Mouse (Mus musculus) forebrain, embryonic 10.5 days (tissue): Measurements from ENCODE around the gene Dact2. TPM values are rescaled to one million over a fixed set of nuclear protein-coding genes. Genes with fewer than 3 reads are reported as not detected.

Source experiments
- DNase-seq: peaks from one replicate; pipeline ENCODE4 v3.0.0-alpha.2; 2017; ENCODE audit warnings: low spot score; ENCODE audit errors: extremely low spot score
- H3K27ac ChIP-seq: fragments of 300-500 bp; sonication (generic); 2 replicates; pipeline ENCODE4 v1.5.1; 2016; ENCODE audit warnings: mild to moderate bottlenecking
- H3K27me3 ChIP-seq: fragments of 300-500 bp; sonication (generic); 2 replicates; pipeline ENCODE4 v1.6.1; 2016; ENCODE audit warnings: mild to moderate bottlenecking; ENCODE audit not compliant: poor library complexity, severe bottlenecking
- H3K36me3 ChIP-seq: fragments of 300-500 bp; sonication (generic); replicated peaks from 2 replicates; pipeline ENCODE4 v1.6.1; 2016; ENCODE audit warnings: mild to moderate bottlenecking, moderate library complexity
- H3K4me1 ChIP-seq: fragments of 300-500 bp; sonication (generic); 2 replicates; pipeline ENCODE4 v1.6.1; 2016
- H3K4me3 ChIP-seq: fragments of 300-500 bp; sonication (generic); 2 replicates; pipeline ENCODE4 v1.5.1; 2016; ENCODE audit warnings: mild to moderate bottlenecking, moderate library complexity
- H3K9me3 ChIP-seq: fragments of 300-500 bp; sonication (generic); 2 replicates; pipeline ENCODE4 v1.6.1; 2016; ENCODE audit warnings: mild to moderate bottlenecking, moderate library complexity
- WGBS: fragments of 180-500 bp; shearing (Covaris S2); methylation state at CpG from one replicate; pipeline ENCODE4 v1.1.7; 2016; 5-methylcytosine and 5-hydroxymethylcytosine counted together
- polyA plus RNA-seq: library from polyadenylated mRNA; unstranded; fragments of >200 nt; fragmentation: Nextera tagmentation; extraction: Ambion mirVana; gene quantifications from 2 replicates; pipeline ENCODE4 v1.2.1, GENCODE M21; 2016

The Dact2 gene
- polyA plus RNA-seq, 1 experiment from 2014 or later = 0.52 TPM

DNA sequence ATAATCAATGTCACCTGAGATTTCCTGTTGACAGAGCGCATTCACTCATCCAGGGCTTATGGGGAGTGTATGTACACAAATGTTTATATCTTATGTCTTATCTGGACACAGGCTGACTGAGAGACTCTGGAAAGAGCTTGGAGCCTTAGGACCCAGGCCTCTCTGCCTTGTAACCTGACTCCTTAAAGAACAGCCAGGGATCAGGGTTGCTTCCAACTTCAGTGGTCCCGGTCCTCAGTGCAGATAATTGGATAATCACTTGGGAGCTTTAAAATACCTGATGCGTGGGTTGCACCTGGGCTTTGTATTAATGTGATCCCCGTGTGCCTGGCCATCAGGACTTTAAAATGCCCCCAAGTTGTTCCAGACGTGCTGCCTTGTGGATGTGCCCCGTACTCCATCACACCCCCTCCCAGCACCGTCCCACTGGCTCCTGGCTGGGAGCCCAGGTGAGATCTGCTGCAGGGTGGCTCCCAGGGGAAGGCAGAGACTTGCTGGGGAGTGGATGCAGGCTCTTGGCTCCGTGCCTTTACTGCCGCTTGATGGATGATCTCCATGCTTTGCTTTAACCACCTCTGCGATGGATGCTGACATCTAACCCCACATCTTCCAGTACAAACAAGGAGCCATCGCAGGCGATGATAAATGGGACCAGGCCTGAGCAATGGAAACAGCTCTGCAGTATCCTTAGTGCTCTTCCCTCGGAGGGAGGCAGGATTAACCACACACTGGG lies 26.8 kb upstream of the Dact2 start:
- H3K27ac ChIP-seq = no peak overlapping the region
- no peak for DNase-seq
- WGBS = 19% methylated on average over 13 of the region's 13 CpGs
- H3K4me3 ChIP-seq = no peak overlapping the region
- H3K9me3 ChIP-seq = no peaks in the 10 kb centered on the region
- H3K27me3 ChIP-seq = peaks cover 15% of the 10 kb centered on the region
- H3K36me3 ChIP-seq = no peaks in the 10 kb centered on the region
- peaks cover 32% of the 10 kb centered on the region for H3K4me1 ChIP-seq

DNA sequence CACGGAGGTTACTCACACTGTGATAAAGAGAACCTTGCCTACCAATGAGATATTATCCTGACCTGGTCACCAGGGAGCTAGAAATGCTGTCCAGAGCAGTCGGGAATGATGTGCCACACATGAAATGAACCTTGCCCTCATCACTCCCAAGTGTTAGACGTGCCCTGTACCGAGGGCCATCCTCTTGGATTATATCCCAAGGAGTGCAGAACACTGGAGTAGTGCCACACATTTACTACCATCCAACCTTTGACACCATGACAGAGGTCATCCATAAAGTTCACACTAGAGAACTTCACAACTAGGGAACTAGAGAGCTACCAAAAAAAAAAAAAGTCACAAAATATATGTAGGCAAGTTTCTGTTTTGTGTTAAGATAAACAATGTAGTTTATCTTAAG lies 24.3 kb upstream of the Dact2 start:
- peaks cover 15% of the 10 kb centered on the region for H3K27me3 ChIP-seq
- no peak for DNase-seq
- no peak overlapping the region for H3K4me3 ChIP-seq
- H3K36me3 ChIP-seq = no peaks in the 10 kb centered on the region
- H3K27ac ChIP-seq = no peak overlapping the region
- 93% methylated on average over 4 of the region's 4 CpGs for whole genome bisulfite sequencing
- H3K9me3 ChIP-seq = no peaks in the 10 kb centered on the region
- peaks cover 32% of the 10 kb centered on the region for H3K4me1 ChIP-seq

- no peaks in the 10 kb centered on the region for H3K9me3 ChIP-seq
- no peak overlapping the region for H3K4me3 ChIP-seq
- no peaks in the 10 kb centered on the region for H3K36me3 ChIP-seq
- no peak for DNase-seq
- no peak overlapping the region for H3K27ac ChIP-seq
- 57% methylated on average over 6 of the region's 6 CpGs for WGBS
- peaks cover 15% of the 10 kb centered on the region for H3K27me3 ChIP-seq
- peaks cover 32% of the 10 kb centered on the region for H3K4me1 ChIP-seq
Observed at GRCm38 (mm10) chr17:14227601-14228000, 23.5 kb upstream of the Dact2 start.

DNA sequence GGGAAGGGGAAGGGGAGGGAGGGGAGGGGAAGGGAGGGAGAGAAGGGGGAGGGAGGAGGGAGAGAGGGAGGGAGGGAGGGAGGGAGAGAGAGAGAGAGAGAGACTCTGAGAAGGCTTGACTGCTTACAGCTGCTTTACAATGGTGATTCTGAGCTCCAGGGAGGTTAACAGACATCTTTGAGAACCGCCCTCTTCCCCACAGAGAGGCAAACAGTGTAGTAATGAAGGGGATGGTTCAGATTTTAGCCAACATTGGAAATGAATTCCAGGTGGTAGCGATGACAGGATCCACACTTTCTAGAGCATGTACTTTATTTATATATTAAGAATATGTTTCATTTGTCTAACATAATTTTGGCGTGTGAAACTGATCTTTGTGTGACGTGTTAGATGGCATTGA lies 22.7 kb upstream of the Dact2 start:
- Histone ChIP-seq H3K4me1 (peaks cover 35% of the 10 kb centered on the region), H3K27me3 (peaks cover 12% of the 10 kb centered on the region), H3K4me3 (no peak overlapping the region), H3K27ac (no peak overlapping the region), H3K36me3 (no peaks in the 10 kb centered on the region), H3K9me3 (no peaks in the 10 kb centered on the region)
- DNase-seq = no peak
- WGBS = 37% methylated on average over 4 of the region's 4 CpGs

- Histone ChIP-seq H3K4me1 (peaks cover 29% of the 10 kb centered on the region), H3K27ac (no peak overlapping the region), H3K36me3 (no peaks in the 10 kb centered on the region), H3K4me3 (no peak overlapping the region), H3K9me3 (no peaks in the 10 kb centered on the region), H3K27me3 (peaks cover 5% of the 10 kb centered on the region; the same call in 1 of the 2 replicates)
- 76% methylated on average over 9 of the region's 9 CpGs for WGBS
- DNase-seq = no peak
Observed at GRCm38 (mm10) chr17:14225982-14226652, 22.0 kb upstream of the Dact2 start.

DNA sequence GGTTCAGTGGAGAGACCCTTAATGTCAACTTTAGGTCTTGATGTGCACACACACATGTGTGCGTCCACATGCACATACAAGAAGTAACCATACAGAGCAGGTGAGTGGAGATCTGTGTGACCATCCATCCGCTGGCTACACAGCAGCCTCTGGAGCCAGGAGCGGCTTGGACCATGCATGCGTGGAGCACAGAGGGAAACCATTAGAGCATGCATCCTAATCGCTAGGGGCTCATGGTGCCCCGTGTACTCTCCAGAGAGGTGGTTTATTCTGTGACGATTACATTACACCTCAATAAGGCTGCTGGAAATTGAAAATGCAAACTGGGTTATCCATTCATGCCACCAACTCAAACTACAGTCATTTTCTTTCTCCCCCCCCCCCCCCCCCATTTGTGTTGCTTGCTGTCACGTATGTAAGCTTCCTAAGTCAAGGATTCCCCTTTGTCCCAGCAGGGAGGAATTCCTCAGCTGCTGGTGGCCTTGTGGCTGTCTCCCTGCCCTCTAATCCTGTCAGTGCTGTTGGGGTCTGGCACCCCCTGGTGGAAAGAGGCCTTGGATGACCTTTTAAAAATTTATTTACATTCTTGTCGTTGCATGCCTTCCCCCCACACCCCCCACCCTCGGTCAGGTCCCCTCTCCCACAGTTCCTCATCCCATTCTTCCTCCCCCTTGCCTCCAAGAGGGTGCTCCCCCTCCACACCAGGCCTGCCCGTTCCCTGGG lies 17.9 kb upstream of the Dact2 start:
- no peak for DNase-seq
- H3K27me3 ChIP-seq = no peaks in the 10 kb centered on the region
- peaks cover 16% of the 10 kb centered on the region for H3K4me1 ChIP-seq
- H3K36me3 ChIP-seq = no peaks in the 10 kb centered on the region
- no peaks in the 10 kb centered on the region for H3K9me3 ChIP-seq
- H3K4me3 ChIP-seq = no peak overlapping the region
- no peak overlapping the region for H3K27ac ChIP-seq
- 25% methylated on average over 11 of the region's 11 CpGs for WGBS

GRCm38 (mm10) chr17:14220606-14221202 lies 16.6 kb upstream of the Dact2 start:
- no peaks in the 10 kb centered on the region for H3K9me3 ChIP-seq
- WGBS = 67% methylated on average over 7 of the region's 7 CpGs
- no peak overlapping the region for H3K4me3 ChIP-seq

GRCm38 (mm10) chr17:14213976-14214529 lies 9.9 kb upstream of the Dact2 start:
- H3K27ac ChIP-seq = no peak overlapping the region
- H3K27me3 ChIP-seq = no peaks in the 10 kb centered on the region
- H3K4me3 ChIP-seq = no peak overlapping the region
- WGBS = 74% methylated on average over 3 of the region's 3 CpGs
- no peaks in the 10 kb centered on the region for H3K9me3 ChIP-seq
- DNase-seq = no peak
- H3K4me1 ChIP-seq = no peaks in the 10 kb centered on the region; the same call in 1 of the 2 replicates
- no peaks in the 10 kb centered on the region for H3K36me3 ChIP-seq

More at GRCm38 (mm10) chr17:14220606-14221202, 16.6 kb upstream of the Dact2 start:
- H3K4me1 ChIP-seq = peaks cover 8% of the 10 kb centered on the region
- H3K36me3 ChIP-seq = no peaks in the 10 kb centered on the region
- H3K27me3 ChIP-seq = no peaks in the 10 kb centered on the region
- DNase-seq = peak; percentile 62
- no peak overlapping the region for H3K27ac ChIP-seq

- 83% methylated on average over 7 of the region's 7 CpGs for WGBS
- Histone ChIP-seq H3K27ac (no peak overlapping the region), H3K27me3 (peaks cover 3% of the 10 kb centered on the region; the same call in 1 of the 2 replicates), H3K9me3 (no peaks in the 10 kb centered on the region), H3K4me1 (no peaks in the 10 kb centered on the region; the same call in 1 of the 2 replicates), H3K36me3 (no peaks in the 10 kb centered on the region), H3K4me3 (no peak overlapping the region)
- no peak for DNase-seq
Observed at GRCm38 (mm10) chr17:14212796-14213195, 8.7 kb upstream of the Dact2 start.

- H3K27me3 ChIP-seq = peaks cover 59% of the 10 kb centered on the region
- 35% methylated on average over 5 of the region's 5 CpGs for WGBS
Observed at GRCm38 (mm10) chr17:14207093-14207561, 3.0 kb upstream of the Dact2 start.

DNA sequence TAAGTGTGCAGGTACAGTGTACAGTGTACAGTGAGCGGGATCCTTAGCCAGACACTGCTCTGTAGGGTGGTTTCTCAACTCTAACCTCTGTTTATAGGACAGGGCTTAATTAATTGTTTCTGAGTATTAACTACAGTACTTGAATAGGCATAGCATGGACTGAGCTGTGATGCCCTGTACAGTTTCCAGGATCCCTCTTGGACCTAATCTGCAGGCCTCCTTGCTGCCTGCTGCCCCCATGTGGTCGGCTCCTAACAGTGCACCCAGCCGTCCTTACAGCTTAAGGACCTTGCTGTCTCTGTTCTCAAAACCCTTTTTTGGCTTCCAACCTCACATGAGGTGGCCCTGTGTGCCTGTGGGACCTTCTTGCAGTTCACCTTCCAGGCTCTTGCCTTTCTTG lies 2.0 kb upstream of the Dact2 start:
- 30% methylated on average over 3 of the region's 3 CpGs for WGBS
- peaks cover 70% of the 10 kb centered on the region for H3K27me3 ChIP-seq
- H3K9me3 ChIP-seq = no peaks in the 10 kb centered on the region
- H3K27ac ChIP-seq = no peak overlapping the region
- DNase-seq = peak; percentile 71
- no peaks in the 10 kb centered on the region for H3K36me3 ChIP-seq
- H3K4me3 ChIP-seq = no peak overlapping the region
- peaks cover 31% of the 10 kb centered on the region for H3K4me1 ChIP-seq

More at GRCm38 (mm10) chr17:14207093-14207561, 3.0 kb upstream of the Dact2 start:
- Histone ChIP-seq H3K4me1 (peaks cover 20% of the 10 kb centered on the region), H3K36me3 (no peaks in the 10 kb centered on the region), H3K4me3 (no peak overlapping the region), H3K27ac (no peak overlapping the region), H3K9me3 (no peaks in the 10 kb centered on the region)
- no peak for DNase-seq

DNA sequence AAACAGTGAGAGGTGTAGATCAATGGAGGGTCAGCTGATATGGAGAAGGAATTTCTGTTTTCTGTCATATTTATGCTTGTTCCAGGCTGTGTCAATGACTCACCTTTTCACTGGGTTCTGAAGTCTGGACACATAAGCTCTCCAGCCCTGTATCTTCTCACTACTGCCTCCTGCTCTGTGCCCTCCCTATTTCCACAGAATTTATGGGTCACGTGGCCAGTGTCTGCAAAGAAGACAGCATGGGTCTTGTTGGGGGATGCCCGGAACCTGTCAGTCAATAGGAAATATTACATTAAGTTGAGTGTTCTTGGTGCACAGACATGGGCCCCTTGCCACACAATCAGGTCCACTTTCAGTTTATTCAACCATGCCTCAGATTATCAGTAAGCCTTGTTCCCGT lies 1.1 kb upstream of the Dact2 start:
- Histone ChIP-seq H3K27ac (no peak overlapping the region), H3K4me3 (no peak overlapping the region), H3K9me3 (no peaks in the 10 kb centered on the region), H3K4me1 (peaks cover 39% of the 10 kb centered on the region), H3K36me3 (no peaks in the 10 kb centered on the region), H3K27me3 (peaks cover 78% of the 10 kb centered on the region)
- WGBS = 91% methylated on average over 3 of the region's 3 CpGs
- DNase-seq = no peak
